Mouse (Mus musculus) midbrain, embryonic 13.5 days (tissue): Measurements from ENCODE around the gene Zc3h4. TPM values are rescaled to one million over a fixed set of nuclear protein-coding genes. Genes with fewer than 3 reads are reported as not detected.

Source experiments
- ATAC-seq: fragments of 200-750 bp; cut with Nextera tagmentation; 2 replicates; pipeline ENCODE4 v1.8.0; 2017; ENCODE audit warnings: mild to moderate bottlenecking, moderate TSS enrichment, moderate library complexity
- H3K27ac ChIP-seq: fragments of 300-500 bp; sonication (generic); 2 replicates; pipeline ENCODE4 v1.5.1; 2015; ENCODE audit warnings: inconsistent platforms, mild to moderate bottlenecking, moderate library complexity
- H3K27me3 ChIP-seq: fragments of 300-500 bp; sonication (generic); 2 replicates; pipeline ENCODE4 v1.6.1; 2015; ENCODE audit warnings: mild to moderate bottlenecking, inconsistent platforms
- H3K36me3 ChIP-seq: fragments of 300-500 bp; sonication (generic); 2 replicates; pipeline ENCODE4 v1.6.1; 2015; ENCODE audit warnings: mild to moderate bottlenecking, inconsistent platforms
- H3K4me1 ChIP-seq: fragments of 300-500 bp; sonication (generic); replicated peaks from 2 replicates; pipeline ENCODE4 v1.6.1; 2015; ENCODE audit warnings: inconsistent platforms
- H3K4me2 ChIP-seq: fragments of 300-500 bp; sonication (generic); replicated peaks from 2 replicates; pipeline ENCODE4 v1.6.1; 2015; ENCODE audit warnings: moderate library complexity, mild to moderate bottlenecking, inconsistent platforms
- H3K4me3 ChIP-seq: fragments of 300-500 bp; sonication (generic); replicated peaks from 2 replicates; pipeline ENCODE4 v1.5.1; 2015; ENCODE audit warnings: mild to moderate bottlenecking, inconsistent platforms
- H3K9ac ChIP-seq: fragments of 300-500 bp; sonication (generic); replicated peaks from 2 replicates; pipeline ENCODE4 v1.6.1; 2015; ENCODE audit warnings: mild to moderate bottlenecking, inconsistent platforms
- H3K9me3 ChIP-seq: fragments of 300-500 bp; sonication (generic); 2 replicates; pipeline ENCODE4 v1.6.1; 2016; ENCODE audit warnings: mild to moderate bottlenecking, inconsistent platforms
- WGBS: fragments of 180-500 bp; shearing (Covaris S2); methylation state at CpG from one replicate; pipeline ENCODE4 v1.1.7; 2015; 5-methylcytosine and 5-hydroxymethylcytosine counted together
- polyA plus RNA-seq: library from polyadenylated mRNA; unstranded; fragments of >200 nt; fragmentation: Nextera tagmentation; extraction: Ambion mirVana; gene quantifications from 2 replicates; pipeline ENCODE4 v1.2.1, GENCODE M21; 2015

The Zc3h4 gene
- 18.2 and 22.1 TPM in 2 replicates for polyA plus RNA-seq

DNA sequence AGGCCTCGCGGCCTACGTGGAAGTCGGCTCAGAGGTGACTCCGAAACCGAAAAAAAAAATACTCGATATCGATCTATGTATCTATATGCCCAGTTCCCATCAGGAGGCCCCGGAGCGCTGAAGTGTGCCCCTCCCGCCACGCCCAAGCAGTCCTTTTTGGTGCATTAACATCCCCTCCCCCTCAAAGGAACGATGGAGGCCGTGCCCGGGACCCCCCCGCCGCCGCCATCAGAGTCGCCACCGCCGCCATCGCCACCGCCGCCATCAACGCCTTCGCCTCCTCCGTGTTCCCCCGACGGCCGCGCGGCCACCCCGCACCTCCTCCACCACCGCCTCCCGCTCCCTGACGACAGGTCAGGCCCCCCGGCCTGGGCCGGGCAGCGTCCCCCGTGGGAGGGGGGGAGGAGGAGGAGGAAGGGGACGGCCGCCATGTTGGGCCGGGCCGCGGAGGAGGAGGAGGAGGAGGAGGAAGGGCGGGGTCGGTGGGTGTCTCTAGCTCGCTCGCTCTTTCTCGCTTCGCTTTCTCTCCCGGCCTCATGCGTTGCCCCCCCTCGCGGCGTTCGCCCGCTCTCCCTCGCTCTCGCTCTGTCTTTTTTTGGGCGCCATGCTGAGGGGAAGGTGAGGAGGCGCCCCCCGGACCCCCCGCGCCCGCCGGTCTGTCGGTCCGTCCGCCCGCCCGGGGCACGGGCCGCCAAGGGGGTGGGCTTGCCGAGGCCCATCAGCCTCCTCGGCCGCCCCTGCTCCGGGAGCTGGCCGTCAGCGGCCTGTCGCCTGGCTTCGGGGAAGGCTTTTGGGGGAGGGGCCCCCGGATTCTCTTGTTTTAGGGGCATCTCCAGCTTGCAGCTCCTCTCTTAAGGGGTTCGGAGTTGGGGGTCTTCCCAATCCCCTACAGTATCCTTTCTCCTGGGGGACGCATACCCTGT is at the start of gene Zc3h4:
Gene Zc3h4 (plus strand): TSS at position 222 of the 923 bp plus-strand sequence.
- under 1% methylated on average over 38 of the region's 85 CpGs for WGBS
- ATAC-seq = peak; percentile 43
- H3K27me3 ChIP-seq = no peaks in the 10 kb centered on the region
- H3K4me3 ChIP-seq = peak within 1 kb of the TSS; percentile 82
- H3K4me2 ChIP-seq = peak within 1 kb of the TSS; percentile 90
- H3K9me3 ChIP-seq = no peaks in the 10 kb centered on the region
- H3K27ac ChIP-seq = peak within 1 kb of the TSS; percentile 100
- H3K9ac ChIP-seq = peak within 1 kb of the TSS; percentile 100
- no peaks in the 10 kb centered on the region for H3K36me3 ChIP-seq
- peaks cover 35% of the 10 kb centered on the region for H3K4me1 ChIP-seq

DNA sequence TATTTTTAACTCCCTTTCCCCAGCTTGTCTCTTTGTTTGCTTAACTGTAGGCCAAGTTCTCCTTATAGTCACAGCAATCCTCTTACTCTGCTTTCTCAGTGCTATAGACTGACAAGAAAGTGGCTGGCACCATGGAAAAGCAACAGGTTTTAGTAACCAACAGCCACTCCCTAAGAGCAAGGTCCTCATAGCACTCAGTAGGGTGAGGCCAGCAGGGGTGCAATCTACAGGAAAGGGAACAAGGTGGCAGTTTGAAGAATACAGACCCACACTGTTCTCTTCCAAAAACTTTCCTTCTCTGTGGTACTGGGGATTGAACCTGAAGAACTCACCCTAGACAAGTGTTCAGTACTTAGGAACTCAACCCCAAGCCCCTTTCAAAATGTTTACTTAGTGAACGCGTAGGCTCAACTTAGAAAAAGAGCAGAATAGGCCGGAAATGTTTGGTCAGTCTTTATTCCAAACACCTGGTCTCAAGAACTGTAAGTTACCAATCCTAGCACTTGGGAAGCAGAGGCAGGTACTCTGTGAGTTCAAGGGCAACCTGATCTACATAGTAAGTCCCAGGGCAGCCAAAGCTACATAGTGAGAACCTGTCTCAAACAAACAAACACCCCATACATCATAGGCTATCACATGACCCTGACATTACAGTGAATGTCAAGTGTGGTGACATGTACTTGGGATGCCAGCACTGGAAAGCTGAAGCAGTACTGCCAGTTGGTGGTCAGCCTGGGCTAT is 44.7 kb upstream of the Zc3h4 start:
- H3K4me1 ChIP-seq = no peaks in the 10 kb centered on the region
- peaks cover 69% of the 10 kb centered on the region for H3K36me3 ChIP-seq
- H3K9me3 ChIP-seq = no peaks in the 10 kb centered on the region
- H3K27me3 ChIP-seq = no peaks in the 10 kb centered on the region
- H3K9ac ChIP-seq = no peak overlapping the region
- H3K4me2 ChIP-seq = no peak overlapping the region
- no peak overlapping the region for H3K4me3 ChIP-seq
- WGBS = 98% methylated on average over 3 of the region's 3 CpGs
- no peak overlapping the region for H3K27ac ChIP-seq
- no peak for ATAC-seq

- no peaks in the 10 kb centered on the region for H3K9me3 ChIP-seq
- no peak overlapping the region for H3K4me2 ChIP-seq
- H3K9ac ChIP-seq = no peak overlapping the region
- no peak overlapping the region for H3K4me3 ChIP-seq
- ATAC-seq = no peak
- WGBS = 96% methylated on average over 3 of the region's 3 CpGs
- H3K27me3 ChIP-seq = no peaks in the 10 kb centered on the region
- H3K27ac ChIP-seq = no peak overlapping the region
- H3K4me1 ChIP-seq = no peaks in the 10 kb centered on the region
- peaks cover 59% of the 10 kb centered on the region for H3K36me3 ChIP-seq
Measured at GRCm38 (mm10) chr7:16357602-16358001, 43.1 kb upstream of the Zc3h4 start.

DNA sequence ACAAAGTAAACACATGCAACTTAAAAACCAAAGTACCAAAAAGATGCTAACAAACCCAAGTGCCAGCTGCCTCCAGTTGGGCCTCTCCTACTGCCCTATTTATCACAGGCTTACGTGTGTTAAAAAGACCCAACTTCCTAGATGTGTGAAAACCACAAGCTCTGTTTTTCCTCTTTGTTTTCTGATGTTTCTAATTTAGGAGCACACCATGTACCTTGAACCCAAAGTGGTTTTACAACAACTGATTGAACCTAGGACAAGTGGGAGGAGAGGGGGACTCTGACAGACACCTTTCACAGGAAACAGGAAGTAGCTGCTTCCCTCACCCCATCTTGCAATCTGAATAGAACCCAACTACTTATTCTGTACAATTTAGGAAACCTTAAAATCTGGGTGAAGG is 36.4 kb upstream of the Zc3h4 start:
- no peak overlapping the region for H3K4me2 ChIP-seq
- WGBS = 94% methylated on average over 1 of the region's 1 CpGs
- H3K9ac ChIP-seq = no peak overlapping the region
- H3K27ac ChIP-seq = no peak overlapping the region
- no peak for ATAC-seq
- H3K4me3 ChIP-seq = no peak overlapping the region
- H3K4me1 ChIP-seq = peaks cover 25% of the 10 kb centered on the region
- H3K9me3 ChIP-seq = no peaks in the 10 kb centered on the region
- H3K27me3 ChIP-seq = peaks cover 30% of the 10 kb centered on the region
- peaks cover 63% of the 10 kb centered on the region for H3K36me3 ChIP-seq

- peak; percentile 53; the same call in 1 of the 2 replicates for ATAC-seq
- Histone ChIP-seq H3K4me3 (no peak overlapping the region), H3K36me3 (peaks cover 69% of the 10 kb centered on the region), H3K9ac (no peak overlapping the region; the same call in 1 of the 2 replicates), H3K9me3 (no peaks in the 10 kb centered on the region), H3K27me3 (peaks cover 31% of the 10 kb centered on the region), H3K27ac (peak overlapping the region; percentile 30; the same call in 1 of the 2 replicates), H3K4me2 (no peak overlapping the region), H3K4me1 (peaks cover 25% of the 10 kb centered on the region)
- 20% methylated on average over 4 of the region's 4 CpGs for WGBS
Measured at GRCm38 (mm10) chr7:16364901-16365500, 35.7 kb upstream of the Zc3h4 start.

DNA sequence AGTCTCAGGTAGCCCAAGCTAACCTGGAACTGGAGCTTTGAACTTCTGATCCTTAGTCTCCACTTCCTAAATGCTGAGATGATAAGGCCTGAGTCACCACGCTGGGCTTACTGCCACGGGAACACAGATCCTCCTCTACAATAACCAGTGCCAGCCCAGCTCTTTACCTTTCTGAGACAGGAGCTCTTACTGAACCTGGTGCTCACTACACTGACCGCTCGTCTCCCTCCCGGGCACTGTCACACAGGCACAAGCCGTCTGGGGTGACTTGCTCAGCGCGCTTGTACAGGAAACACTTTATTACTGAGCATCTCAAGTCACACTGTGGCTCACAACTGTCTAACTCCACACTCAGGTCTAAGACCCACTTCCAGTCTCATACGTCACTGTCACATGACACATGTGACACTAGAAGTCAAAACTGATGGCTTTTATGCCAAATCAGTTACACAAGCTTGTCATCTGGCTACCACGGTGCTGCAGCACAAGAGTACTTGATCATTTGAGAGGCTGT is 34.5 kb upstream of the Zc3h4 start:
- Histone ChIP-seq H3K27ac (no peak overlapping the region), H3K36me3 (peaks cover 77% of the 10 kb centered on the region), H3K4me1 (peaks cover 25% of the 10 kb centered on the region), H3K4me2 (no peak overlapping the region), H3K9me3 (no peaks in the 10 kb centered on the region), H3K9ac (no peak overlapping the region), H3K27me3 (peaks cover 33% of the 10 kb centered on the region), H3K4me3 (no peak overlapping the region)
- no peak for ATAC-seq
- 71% methylated on average over 10 of the region's 10 CpGs for WGBS

- Histone ChIP-seq H3K4me1 (peaks cover 25% of the 10 kb centered on the region), H3K4me3 (no peak overlapping the region), H3K27me3 (peaks cover 33% of the 10 kb centered on the region), H3K27ac (no peak overlapping the region), H3K36me3 (peaks cover 78% of the 10 kb centered on the region), H3K9ac (no peak overlapping the region), H3K9me3 (no peaks in the 10 kb centered on the region), H3K4me2 (no peak overlapping the region)
- 84% methylated on average over 4 of the region's 4 CpGs for WGBS
- ATAC-seq = no peak
Measured at GRCm38 (mm10) chr7:16366669-16367068, 34.0 kb upstream of the Zc3h4 start.

GRCm38 (mm10) chr7:16368835-16369234 is 31.9 kb upstream of the Zc3h4 start:
- H3K27me3 ChIP-seq = peaks cover 33% of the 10 kb centered on the region
- no peaks in the 10 kb centered on the region for H3K9me3 ChIP-seq
- no peak for ATAC-seq
- no peak overlapping the region for H3K9ac ChIP-seq
- H3K4me1 ChIP-seq = peaks cover 25% of the 10 kb centered on the region
- H3K27ac ChIP-seq = no peak overlapping the region
- no peak overlapping the region for H3K4me3 ChIP-seq
- peaks cover 74% of the 10 kb centered on the region for H3K36me3 ChIP-seq
- no peak overlapping the region for H3K4me2 ChIP-seq
- WGBS = 94% methylated on average over 2 of the region's 2 CpGs

- Histone ChIP-seq H3K27ac (no peak overlapping the region), H3K4me3 (no peak overlapping the region), H3K4me1 (peaks cover 11% of the 10 kb centered on the region), H3K27me3 (peaks cover 30% of the 10 kb centered on the region), H3K4me2 (no peak overlapping the region), H3K9ac (no peak overlapping the region), H3K36me3 (peaks cover 75% of the 10 kb centered on the region), H3K9me3 (no peaks in the 10 kb centered on the region)
- no peak for ATAC-seq
- WGBS = 94% methylated on average over 2 of the region's 2 CpGs
Measured at GRCm38 (mm10) chr7:16370596-16370995, 30.1 kb upstream of the Zc3h4 start.

DNA sequence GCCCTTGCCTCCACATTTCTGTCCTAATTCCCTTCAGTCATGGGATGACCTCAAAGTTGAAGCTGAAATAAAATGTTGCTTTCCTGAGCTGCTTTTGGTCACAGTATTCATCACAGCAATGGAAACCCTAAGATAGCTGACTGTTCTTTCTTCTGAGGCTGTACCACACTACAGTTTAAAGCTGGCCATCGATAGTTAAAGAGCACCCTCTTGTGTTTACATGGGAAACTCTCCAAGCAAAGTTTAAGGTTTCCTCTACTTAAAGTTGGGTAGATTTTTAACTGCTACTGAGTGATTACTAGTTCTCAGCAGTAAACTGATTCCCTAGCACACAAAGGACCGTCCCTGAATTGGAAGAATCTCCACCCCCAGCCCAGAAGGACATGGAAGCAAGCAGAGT is 27.0 kb upstream of the Zc3h4 start:
- H3K4me3 ChIP-seq = no peak overlapping the region
- H3K36me3 ChIP-seq = peaks cover 77% of the 10 kb centered on the region
- no peak overlapping the region for H3K4me2 ChIP-seq
- H3K9me3 ChIP-seq = no peaks in the 10 kb centered on the region
- H3K27ac ChIP-seq = no peak overlapping the region
- H3K27me3 ChIP-seq = peaks cover 7% of the 10 kb centered on the region; the same call in 1 of the 2 replicates
- 79% methylated on average over 2 of the region's 2 CpGs for WGBS
- H3K9ac ChIP-seq = no peak overlapping the region
- H3K4me1 ChIP-seq = no peaks in the 10 kb centered on the region
- ATAC-seq = no peak

DNA sequence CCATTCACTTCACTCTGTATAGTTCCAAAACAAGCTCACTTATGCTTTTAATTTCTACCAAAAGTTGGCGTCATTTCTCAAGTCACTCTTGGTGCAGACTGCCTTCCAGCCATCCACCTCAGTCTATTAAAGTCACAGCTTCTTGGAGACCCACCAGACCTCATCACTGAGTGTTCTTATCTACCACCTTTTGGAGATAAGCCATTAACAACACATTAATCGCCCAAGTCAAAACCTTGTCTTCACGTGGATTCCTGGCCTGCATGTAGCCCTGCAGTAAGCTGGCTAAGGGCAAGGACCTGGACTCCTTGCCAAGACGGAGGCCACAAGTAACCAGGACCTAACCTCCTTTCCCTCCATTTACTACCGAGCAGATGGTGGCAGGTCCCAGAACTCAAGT is 25.7 kb upstream of the Zc3h4 start:
- Histone ChIP-seq H3K27ac (no peak overlapping the region), H3K4me1 (no peaks in the 10 kb centered on the region), H3K4me3 (no peak overlapping the region), H3K9me3 (no peaks in the 10 kb centered on the region), H3K9ac (no peak overlapping the region), H3K4me2 (no peak overlapping the region), H3K27me3 (peaks cover 3% of the 10 kb centered on the region; the same call in 1 of the 2 replicates), H3K36me3 (peaks cover 74% of the 10 kb centered on the region)
- ATAC-seq = no peak
- WGBS = 97% methylated on average over 5 of the region's 5 CpGs
